ENCODE assay signal across 8 mouse cellular contexts in the genomic region with DNA sequence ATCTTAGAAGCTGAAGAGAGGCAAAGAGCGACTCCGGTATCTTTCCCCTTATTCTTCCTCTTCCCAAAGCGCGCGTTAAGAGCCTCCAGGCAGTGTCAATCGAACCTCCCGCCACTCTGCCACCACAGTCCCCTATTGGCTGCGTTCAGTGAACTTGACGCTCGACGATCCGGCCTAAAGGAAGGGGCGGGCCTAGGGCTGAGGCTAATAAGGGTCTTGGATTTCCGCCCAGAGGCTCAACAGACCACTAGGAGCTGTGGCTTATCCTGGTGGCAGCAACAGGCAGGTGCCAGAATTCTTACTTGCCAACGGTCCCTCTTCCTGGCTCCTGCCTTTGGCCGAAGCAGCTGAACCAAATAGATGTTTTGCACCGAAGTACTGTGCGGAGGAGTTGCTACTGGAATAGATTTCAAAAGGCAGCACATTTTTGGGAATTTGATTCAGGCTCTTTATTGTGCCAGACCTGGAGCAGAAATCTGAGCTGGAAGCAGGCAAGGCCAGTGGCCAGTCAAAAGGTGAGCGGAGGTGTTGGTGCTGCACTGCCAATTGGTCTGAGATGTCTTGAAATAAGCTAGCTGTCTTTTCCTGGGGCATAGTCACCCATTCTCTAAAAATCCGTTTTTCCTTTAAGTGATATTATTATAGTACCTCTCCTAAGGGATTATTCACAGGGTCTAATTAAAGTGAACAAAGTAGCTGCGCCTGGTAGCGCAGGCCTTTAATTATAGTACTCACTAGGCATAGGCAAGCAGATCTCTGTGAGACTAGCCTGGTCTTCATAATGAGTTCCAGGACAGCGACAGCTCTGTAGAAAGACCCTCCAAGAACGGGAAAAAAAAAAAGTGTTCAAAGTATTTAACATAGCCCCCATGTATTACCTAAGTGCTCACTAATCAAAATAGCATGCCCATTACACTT. TPM values are rescaled to one million over a fixed set of nuclear protein-coding genes. Genes with fewer than 3 reads are reported as not detected.
DNase-seq lines count a peak whose midpoint lies in the region; ATAC-seq and TF ChIP-seq lines count a peak whose summit lies in the region.

A gene (minus strand): TSS at position 89 of the 918 bp plus-strand sequence.
A gene (plus strand): TSS at position 239 of the 918 bp plus-strand sequence.

- WGBS in embryonic facial prominence, embryonic 12.5 days: 4% methylated on average over 24 of the region's 24 CpGs
- 2% methylated on average over 24 of the region's 24 CpGs for WGBS in limb, embryonic 14.5 days
- WGBS in midbrain, embryonic 16.5 days: 4% methylated on average over 24 of the region's 24 CpGs
- WGBS in spleen, adult 2 months: 5% methylated on average over 24 of the region's 24 CpGs

- H3K9me3 ChIP-seq in embryonic facial prominence, embryonic 12.5 days: no peaks in the 10 kb centered on the region
- no peaks in the 10 kb centered on the region for H3K9me3 ChIP-seq in limb, embryonic 14.5 days (ENCODE audit: control insufficient read depth, low read length)
- H3K9me3 ChIP-seq in midbrain, embryonic 16.5 days (replicated peaks; ENCODE audit: control insufficient read depth, low read length, poor library complexity, severe bottlenecking): no peaks in the 10 kb centered on the region

- H3K27ac ChIP-seq in embryonic facial prominence, embryonic 12.5 days: 0 out of 2 replicates have a peak within 1 kb of the TSS, but pooled peaks have one; percentile 54
- H3K27ac ChIP-seq in limb, embryonic 14.5 days (replicated peaks; ENCODE audit: low read depth, low read length): 0 out of 2 replicates have a peak within 1 kb of the TSS, but pooled peaks have one; percentile 10
- peak within 1 kb of the TSS; percentile 48 for H3K27ac ChIP-seq in midbrain, embryonic 16.5 days (ENCODE audit: low read length)
- H3K27ac ChIP-seq in spleen, adult 2 months (ENCODE audit: insufficient read depth, low read length): no peak within 1 kb of the TSS

- H3K4me1 ChIP-seq in embryonic facial prominence, embryonic 12.5 days: peaks cover 9% of the 10 kb centered on the region; the same call in 1 of the 2 replicates
- peaks cover 5% of the 10 kb centered on the region for H3K4me1 ChIP-seq in limb, embryonic 14.5 days (ENCODE audit: control insufficient read depth, insufficient read depth, low read length)
- H3K4me1 ChIP-seq in midbrain, embryonic 16.5 days (ENCODE audit: control insufficient read depth, insufficient read depth, low read length): peaks cover 16% of the 10 kb centered on the region
- H3K4me1 ChIP-seq in spleen, adult 2 months (ENCODE audit: control insufficient read depth, insufficient read depth, insufficient read length): peaks cover 6% of the 10 kb centered on the region; the same call in 1 of the 2 replicates

- peak within 1 kb of the TSS; percentile 72 for H3K9ac ChIP-seq in embryonic facial prominence, embryonic 12.5 days
- H3K9ac ChIP-seq in limb, embryonic 14.5 days (ENCODE audit: low read depth, low read length, severe bottlenecking): peak within 1 kb of the TSS; percentile 60
- peak within 1 kb of the TSS; percentile 64 for H3K9ac ChIP-seq in midbrain, embryonic 16.5 days (ENCODE audit: low read depth, low read length)

- TF ChIP-seq CTCF in spleen, adult 2 months (IDR thresholded peaks at IDR 0.05; ENCODE audit: extremely low read depth, insufficient read depth, insufficient read length, insufficient replicate concordance): no peak

- peak within 1 kb of the TSS; percentile 82 for H3K4me2 ChIP-seq in embryonic facial prominence, embryonic 12.5 days (replicated peaks)
- H3K4me2 ChIP-seq in limb, embryonic 14.5 days (replicated peaks; ENCODE audit: low read depth, low read length, severe bottlenecking): peak within 1 kb of the TSS; percentile 64
- H3K4me2 ChIP-seq in midbrain, embryonic 16.5 days (ENCODE audit: low read length): peak within 1 kb of the TSS; percentile 67

- peak; percentile 97 for ATAC-seq in embryonic facial prominence, embryonic 12.5 days (ENCODE audit: insufficient number of reproducible peaks, insufficient read depth, low FRiP score, low TSS enrichment)
- peak; percentile 99 for ATAC-seq in limb, embryonic 14.5 days (ENCODE audit: low FRiP score, low read depth)
- ATAC-seq in midbrain, embryonic 16.5 days: peak; percentile 97

- DNase-seq in 416B (ENCODE audit: low read depth): peak; percentile 97
- DNase-seq in adrenal gland, postnatal 36 days: peak; percentile 85 to 91
- peak; percentile 86 to 90 for DNase-seq in heart, adult 18-20 months
- DNase-seq in kidney, adult 18-20 months: peak; percentile 76
- DNase-seq in limb, embryonic 14.5 days (ENCODE audit: low spot score): peak; percentile 99
- peak; percentile 54 to 72 for DNase-seq in spleen, adult 2 months (ENCODE audit: low read depth in 1 of 2, low spot score in 2 of 2)

- peak; percentile 38; the same call in 1 of the 2 replicates for TF ChIP-seq POLR2A in limb, embryonic 14.5 days (IDR thresholded peaks at IDR 0.05; ENCODE audit: borderline replicate concordance, extremely low read depth, insufficient read depth, insufficient read length)
- no peak for TF ChIP-seq POLR2A in spleen, adult 2 months (IDR thresholded peaks at IDR 0.05; ENCODE audit: low read depth, low read length)

- no peaks in the 10 kb centered on the region for H3K27me3 ChIP-seq in embryonic facial prominence, embryonic 12.5 days
- H3K27me3 ChIP-seq in limb, embryonic 14.5 days (ENCODE audit: control insufficient read depth, insufficient read depth, low read length): no peaks in the 10 kb centered on the region
- H3K27me3 ChIP-seq in midbrain, embryonic 16.5 days (ENCODE audit: control insufficient read depth, insufficient read depth, low read depth, low read length): no peaks in the 10 kb centered on the region
- no peaks in the 10 kb centered on the region for H3K27me3 ChIP-seq in spleen, adult 2 months (ENCODE audit: control insufficient read depth, insufficient read depth, low read length)

- H3K4me3 ChIP-seq in embryonic facial prominence, embryonic 12.5 days: peak within 1 kb of the TSS; percentile 69
- peak within 1 kb of the TSS; percentile 53 for H3K4me3 ChIP-seq in limb, embryonic 14.5 days (replicated peaks; ENCODE audit: low read length)
- H3K4me3 ChIP-seq in midbrain, embryonic 16.5 days (ENCODE audit: low read depth, low read length): peak within 1 kb of the TSS; percentile 60
- peak within 1 kb of the TSS; percentile 87 for H3K4me3 ChIP-seq in spleen, adult 2 months (ENCODE audit: extremely low read depth, insufficient read depth, insufficient read length)

- H3K36me3 ChIP-seq in embryonic facial prominence, embryonic 12.5 days: no peaks in the 10 kb centered on the region; the same call in 1 of the 2 replicates
- H3K36me3 ChIP-seq in limb, embryonic 14.5 days (ENCODE audit: control insufficient read depth, insufficient read depth, low read length): no peaks in the 10 kb centered on the region; the same call in 1 of the 2 replicates
- no peaks in the 10 kb centered on the region for H3K36me3 ChIP-seq in midbrain, embryonic 16.5 days (ENCODE audit: control insufficient read depth, insufficient read depth, low read length)
- H3K36me3 ChIP-seq in spleen, adult 2 months (ENCODE audit: control insufficient read depth, insufficient read depth, low read length): no peaks in the 10 kb centered on the region

RNA-seq across cellular contexts. Expression of the first gene that starts in this region (rescaled TPM):
- 1 to 10 TPM; 1.3 to 2.2 TPM for total RNA-seq in adrenal gland, postnatal 36 days (2021)
- polyA plus RNA-seq in embryonic facial prominence, embryonic 12.5 days (2016; fragmentation: Nextera tagmentation; extraction: Ambion mirVana): 46.6 and 47.0 TPM in 2 replicates
- total RNA-seq in heart, adult 18-20 months (2021): under 1 TPM; 0.10 to 0.26 TPM
- 18.2 TPM in 2 replicates for polyA plus RNA-seq in limb, embryonic 14.5 days (2012; rRNA removed)
- polyA plus RNA-seq in limb, embryonic 14.5 days (2014; fragmentation: Nextera tagmentation; extraction: Ambion mirVana): 22.3 and 25.9 TPM in 2 replicates
- polyA plus RNA-seq in midbrain, embryonic 16.5 days (2015; fragmentation: Nextera tagmentation; extraction: Ambion mirVana): 4.6 and 6.1 TPM in 2 replicates
- polyA plus RNA-seq in spleen, adult 2 months (2012; rRNA removed): 2.6 and 2.7 TPM in 2 replicates

RNA-seq across cellular contexts. Expression of the second gene that starts in this region (rescaled TPM):
- total RNA-seq in adrenal gland, postnatal 36 days (2021): 10 to 100 TPM; 61.8 to 63.7 TPM
- 76.3 and 80.5 TPM in 2 replicates for polyA plus RNA-seq in embryonic facial prominence, embryonic 12.5 days (2016; fragmentation: Nextera tagmentation; extraction: Ambion mirVana)
- 10 to 100 TPM; 56.8 to 57.5 TPM for total RNA-seq in heart, adult 18-20 months (2021)
- 79.5 and 79.6 TPM in 2 replicates for polyA plus RNA-seq in limb, embryonic 14.5 days (2012; rRNA removed)
- polyA plus RNA-seq in limb, embryonic 14.5 days (2014; fragmentation: Nextera tagmentation; extraction: Ambion mirVana): 62.7 and 67.0 TPM in 2 replicates
- polyA plus RNA-seq in midbrain, embryonic 16.5 days (2015; fragmentation: Nextera tagmentation; extraction: Ambion mirVana): 63.1 and 68.8 TPM in 2 replicates
- 16.4 and 18.0 TPM in 2 replicates for polyA plus RNA-seq in spleen, adult 2 months (2012; rRNA removed)
